Mouse (Mus musculus): ENCODE results near the gene Gm38394. TPM values are rescaled to one million over a fixed set of nuclear protein-coding genes. Genes with fewer than 3 reads are reported as not detected.
A peak's percentile ranks its signal among the peaks of the same experiment; 100 is the strongest.

The Gm38394 gene
- total RNA-seq, 1 experiment from 2014 or later = 16.9 TPM

DNA sequence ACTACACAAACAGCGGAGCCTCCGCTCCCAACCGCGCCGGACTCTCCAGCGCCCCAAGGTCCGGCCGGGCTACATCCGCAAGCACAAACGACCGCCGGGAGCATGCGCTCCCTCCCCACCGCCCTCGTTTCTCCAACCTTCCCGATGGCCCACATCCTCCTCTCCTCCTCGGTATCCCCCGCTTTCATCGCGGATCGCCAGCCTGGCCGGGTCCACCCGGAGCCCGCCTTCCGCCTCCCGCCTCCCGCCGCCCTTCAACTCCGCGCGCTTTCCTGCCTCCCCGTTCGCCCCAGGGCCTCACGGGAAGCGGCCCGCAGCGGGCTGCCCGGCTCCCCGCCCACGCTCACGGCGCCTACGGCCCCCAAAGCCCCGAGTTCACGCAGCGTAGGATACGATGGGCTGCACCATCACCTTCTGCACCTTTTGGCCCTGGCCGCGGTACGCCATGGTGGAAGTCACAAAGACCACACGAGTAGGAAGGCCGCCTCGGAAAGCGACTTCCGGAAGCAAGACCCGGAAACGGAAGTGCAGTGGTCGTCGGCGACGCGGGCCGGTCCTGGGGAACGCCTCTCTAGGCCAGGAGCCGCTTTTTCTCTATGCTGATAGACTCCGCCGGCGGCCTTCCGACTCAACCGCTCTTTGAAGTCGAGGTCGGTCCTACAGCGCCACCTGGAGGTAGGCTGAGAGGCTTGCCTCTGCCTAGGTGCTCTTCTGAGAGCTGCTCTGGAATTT is 51.2 kb downstream of the Gm38394 start, which contains the start of gene Snrpe:
TSS of gene Snrpe (minus strand) at position 521 of the 732 bp plus-strand sequence.
- peak; percentile 98 for ATAC-seq (ENCODE audit: extremely low read depth, insufficient number of reproducible peaks, low FRiP score, poor library complexity, severe bottlenecking)

DNA sequence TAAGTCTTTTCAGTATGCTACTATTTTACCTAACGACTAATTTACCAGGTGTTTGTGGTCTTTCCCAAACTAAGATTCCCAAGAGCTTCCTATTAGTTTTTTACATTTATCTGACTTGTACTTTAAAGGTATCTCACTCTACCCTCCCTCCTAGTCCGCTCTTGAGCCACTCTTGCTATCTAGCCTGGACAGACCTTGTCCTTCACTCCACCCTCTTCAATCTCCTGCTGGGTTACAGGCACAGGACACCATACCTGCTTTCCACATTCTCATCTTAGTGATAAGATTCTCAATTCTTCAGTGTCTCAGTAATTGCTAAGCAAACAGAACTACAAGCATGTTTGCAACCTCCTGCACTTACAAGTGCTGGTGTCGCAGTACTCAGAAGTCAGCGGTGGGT is 57.9 kb downstream of the Gm38394 start:
- ATAC-seq (ENCODE audit: extremely low read depth, insufficient number of reproducible peaks, low FRiP score, poor library complexity, severe bottlenecking) = no peak

DNA sequence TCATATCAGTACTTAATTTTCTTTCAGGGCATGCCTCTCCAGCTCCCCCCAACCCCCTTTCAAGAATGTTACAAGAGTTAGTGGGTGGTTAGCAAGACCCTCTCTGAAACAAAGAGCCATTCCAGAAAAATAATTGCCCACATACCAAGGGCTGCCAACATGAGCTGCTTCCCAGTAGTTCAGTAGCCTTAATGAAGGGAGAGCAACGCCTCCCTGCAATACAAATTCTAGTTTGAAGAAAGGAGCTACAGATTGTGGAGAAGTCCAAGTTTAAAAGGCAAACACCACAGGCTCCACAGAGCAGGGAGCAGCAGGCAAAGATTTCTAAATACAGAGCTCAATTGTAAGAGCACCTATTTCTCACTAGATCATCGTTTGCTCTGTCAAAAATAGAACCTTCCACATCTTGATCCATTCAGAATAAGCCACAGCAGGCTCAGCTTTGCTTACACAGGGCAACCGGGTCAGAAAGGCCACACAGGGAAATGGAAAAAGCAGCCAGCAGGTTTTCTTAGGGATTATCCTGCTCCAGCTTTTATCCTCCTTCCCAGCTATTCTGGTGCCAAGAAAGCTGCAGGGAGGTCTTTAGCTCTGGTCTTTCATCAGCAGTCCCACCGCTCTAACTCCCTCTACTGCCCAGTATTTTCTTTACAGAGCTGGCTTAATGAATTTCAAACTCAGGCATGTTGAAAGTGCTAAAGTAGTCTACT is 64.7 kb downstream of the Gm38394 start:
- no peak for ATAC-seq (ENCODE audit: extremely low read depth, insufficient number of reproducible peaks, low FRiP score, poor library complexity, severe bottlenecking)

DNA sequence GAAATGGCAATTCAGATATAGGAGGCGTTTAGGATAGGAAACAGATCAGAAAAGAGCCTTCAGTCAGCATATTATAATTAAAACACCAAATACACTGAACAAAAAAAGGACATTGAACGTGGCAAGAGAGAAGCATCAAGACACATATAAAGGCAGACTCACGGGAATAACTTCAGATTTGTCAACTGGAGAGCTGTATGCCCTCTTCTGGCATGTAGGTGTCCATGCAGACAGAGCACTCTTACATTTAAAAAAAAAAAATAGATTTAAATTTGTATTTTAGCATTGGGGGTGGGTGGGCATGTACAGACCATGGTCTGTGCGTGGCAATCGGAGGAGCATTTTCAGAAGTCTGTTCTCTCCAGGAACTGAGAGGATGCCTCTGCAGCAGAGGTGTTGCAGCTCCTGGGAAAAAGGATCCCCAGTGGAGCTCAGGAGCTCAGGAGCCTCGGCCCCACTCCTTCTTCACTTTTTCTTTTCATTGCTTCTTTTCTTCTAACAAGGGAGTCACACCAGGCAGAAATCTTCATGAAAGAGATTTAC is 75.1 kb downstream of the Gm38394 start:
- ATAC-seq (ENCODE audit: extremely low read depth, insufficient number of reproducible peaks, low FRiP score, poor library complexity, severe bottlenecking) = no peak

DNA sequence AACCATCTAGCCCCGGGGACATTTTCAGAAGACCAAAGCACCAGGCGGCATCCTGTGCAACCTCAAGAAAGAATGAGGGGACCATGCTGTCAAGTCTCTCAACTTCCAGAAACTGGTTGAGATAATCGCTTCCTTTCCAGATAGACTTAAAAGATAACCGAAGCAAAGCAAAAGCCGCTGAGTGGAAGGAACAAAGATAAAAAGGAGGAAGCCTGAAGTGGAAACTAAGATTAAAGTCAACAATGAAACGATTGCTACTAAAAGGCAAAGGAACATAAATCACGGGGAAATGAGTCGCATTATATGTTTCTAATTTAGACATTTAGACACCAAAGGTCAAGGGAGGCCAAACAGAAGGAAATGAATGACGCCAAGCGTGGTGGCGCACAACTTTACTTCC is 89.8 kb downstream of the Gm38394 start:
- ATAC-seq (ENCODE audit: extremely low read depth, insufficient number of reproducible peaks, low FRiP score, poor library complexity, severe bottlenecking) = no peak

Other genes starting within 250 kb of the Gm38394 start
- gene Sox13, start 236.9 kb downstream of the Gm38394 start, total RNA-seq (2017) = 0.25 and 0.58 TPM in 2 replicates
- 85.2 and 109 TPM in 2 replicates for gene Snrpe, start 51.0 kb downstream of the Gm38394 start, total RNA-seq (2017)
- 36.1 and 37.1 TPM in 2 replicates for gene Zbed6, start 433 bp downstream of the Gm38394 start, total RNA-seq (2017)
- 75.3 and 76.6 TPM in 2 replicates for gene Lax1, start 28.8 kb upstream of the Gm38394 start, total RNA-seq (2017)
- 1.4 and 2.1 TPM in 2 replicates for gene Atp2b4, start 139.7 kb upstream of the Gm38394 start, total RNA-seq (2017)
- not detected in 2 replicates for gene Optc, start 246.7 kb upstream of the Gm38394 start, total RNA-seq (2017)

All from neutrophil, adult 5-6 weeks (primary cell).